Mouse (Mus musculus): ENCODE data around the gene Ankrd61.

GRCm38 (mm10) chr5:143871547-143872169, 25.8 kb downstream of the Ankrd61 start:
- TF ChIP-seq CTCF (IDR thresholded peaks at IDR 0.05; ENCODE audit: borderline replicate concordance, extremely low read depth, insufficient read depth, insufficient read length) (no peak), POLR2A (IDR thresholded peaks at IDR 0.05; ENCODE audit: borderline replicate concordance, extremely low read depth, insufficient read depth, insufficient read length, poor library complexity, severe bottlenecking) (no peak)
